Mouse (Mus musculus): ENCODE results near the gene Gcn1l1.
"Not testable (repeated sequence)": the region's sequence is repeated elsewhere in the genome, so short reads cannot be mapped to it uniquely, and the experiment has no call there.

Gene Gcn1l1

DNA sequence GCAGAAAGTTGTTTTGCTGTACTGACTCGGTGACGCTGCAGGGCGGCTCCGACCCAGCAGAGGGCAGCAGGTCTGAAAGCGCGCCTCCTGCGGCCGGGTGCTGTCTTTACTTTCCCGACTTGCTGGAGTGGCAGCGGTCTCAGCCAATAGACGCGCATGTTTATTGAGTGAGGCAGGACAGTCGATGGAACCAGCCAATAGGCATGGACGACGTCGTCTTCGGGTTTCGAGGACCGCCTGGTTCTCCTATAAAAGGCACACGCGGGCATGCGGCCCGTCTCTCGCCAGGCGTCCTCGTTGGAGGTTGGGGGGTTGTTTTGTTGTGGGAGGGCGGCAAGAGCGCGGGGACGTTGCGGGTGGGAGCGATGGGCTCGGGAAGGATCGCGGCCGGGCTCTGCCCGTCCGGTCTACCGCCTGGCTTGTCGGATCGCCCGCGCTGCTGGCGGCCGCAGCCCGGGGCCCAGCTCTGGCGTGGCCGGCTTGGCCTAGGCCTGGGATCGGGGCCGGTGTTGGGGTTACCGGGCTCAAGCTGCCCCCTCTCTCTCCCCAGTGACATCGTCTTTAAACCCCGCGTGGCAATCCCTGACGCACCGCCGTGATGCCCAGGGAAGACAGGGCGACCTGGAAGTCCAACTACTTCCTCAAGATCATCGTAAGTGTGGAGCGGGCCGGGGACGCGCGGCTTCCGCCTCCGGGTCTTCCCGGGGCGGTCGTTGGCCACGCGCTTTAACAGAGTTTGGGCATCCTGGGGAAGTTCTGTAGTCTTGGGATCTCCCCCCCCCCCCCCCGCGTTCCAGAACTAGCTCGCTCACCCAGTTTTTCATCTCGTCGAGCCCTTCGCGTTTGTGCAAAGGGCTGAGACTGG lies 5.6 kb upstream of the Gcn1l1 start, which contains the start of gene Rplp0:
Rplp0 (plus strand) TSS at position 231 of the 865 bp plus-strand sequence.
- peak; percentile 100 for DNase-seq (ENCODE audit: low spot score in 2 of 2)

DNA sequence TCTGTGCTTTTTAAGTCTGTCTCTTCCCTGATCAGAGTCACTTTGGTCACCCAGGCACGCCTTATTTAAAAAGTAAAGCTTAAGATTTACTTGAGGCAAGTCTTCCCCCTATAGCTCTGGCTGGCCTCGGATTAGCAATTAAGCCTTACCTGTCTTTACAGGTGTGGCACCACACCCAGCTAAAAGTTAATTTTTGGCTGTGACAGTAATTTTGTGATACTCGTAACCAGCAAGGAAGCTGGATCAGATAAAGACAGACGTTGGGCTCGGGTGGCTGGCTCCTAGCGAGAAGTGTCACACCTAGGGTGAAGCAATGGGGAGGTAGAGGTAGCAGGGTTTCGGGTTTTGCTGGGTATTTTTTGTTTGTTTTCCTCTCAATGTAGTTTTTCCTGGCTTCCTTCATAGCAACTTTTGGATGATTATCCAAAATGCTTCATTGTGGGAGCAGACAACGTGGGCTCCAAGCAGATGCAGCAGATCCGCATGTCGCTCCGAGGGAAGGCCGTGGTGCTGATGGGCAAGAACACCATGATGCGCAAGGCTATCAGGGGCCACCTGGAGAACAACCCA lies 4.6 kb upstream of the Gcn1l1 start:
- DNase-seq (ENCODE audit: low spot score in 2 of 2) = no peak

DNA sequence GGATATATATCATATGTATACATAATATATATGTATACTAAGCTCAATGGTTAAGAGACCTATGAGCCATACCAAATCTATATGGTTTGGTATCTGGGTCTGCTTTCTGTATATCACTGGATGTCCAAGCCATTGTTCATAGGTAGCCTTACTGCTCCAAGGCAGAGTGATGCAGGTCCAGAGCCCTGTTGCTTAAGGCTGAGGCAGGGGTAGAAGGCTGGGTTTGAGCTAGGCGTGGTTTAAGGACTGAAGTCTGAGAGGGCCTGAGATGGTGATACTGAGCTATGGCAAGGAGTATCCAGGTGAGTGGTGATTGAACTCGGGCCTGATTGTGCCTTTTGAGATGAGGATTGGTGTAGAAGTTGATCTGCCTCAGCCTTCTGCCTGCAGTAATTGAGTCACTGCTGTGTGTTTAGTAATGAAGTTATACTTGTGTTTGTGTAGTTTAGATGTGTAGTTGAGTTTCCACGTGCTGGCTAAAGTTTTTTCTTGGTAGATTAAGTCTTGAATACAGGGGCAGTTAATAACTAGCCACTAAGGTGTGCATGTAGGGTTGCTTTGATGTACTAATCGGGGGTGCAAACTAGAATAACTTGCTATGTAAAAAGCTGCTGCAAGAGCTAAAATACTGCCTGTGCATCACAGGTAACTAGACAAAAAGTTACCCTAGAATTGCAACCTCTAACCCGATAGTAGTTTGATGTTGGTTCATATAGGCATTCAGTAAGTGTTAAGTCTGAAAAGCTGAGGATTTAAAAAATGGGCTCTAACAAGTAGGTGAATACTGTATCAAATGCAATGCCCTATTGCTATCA lies 1.1 kb upstream of the Gcn1l1 start:
- no peak for DNase-seq (ENCODE audit: low spot score in 2 of 2)

DNA sequence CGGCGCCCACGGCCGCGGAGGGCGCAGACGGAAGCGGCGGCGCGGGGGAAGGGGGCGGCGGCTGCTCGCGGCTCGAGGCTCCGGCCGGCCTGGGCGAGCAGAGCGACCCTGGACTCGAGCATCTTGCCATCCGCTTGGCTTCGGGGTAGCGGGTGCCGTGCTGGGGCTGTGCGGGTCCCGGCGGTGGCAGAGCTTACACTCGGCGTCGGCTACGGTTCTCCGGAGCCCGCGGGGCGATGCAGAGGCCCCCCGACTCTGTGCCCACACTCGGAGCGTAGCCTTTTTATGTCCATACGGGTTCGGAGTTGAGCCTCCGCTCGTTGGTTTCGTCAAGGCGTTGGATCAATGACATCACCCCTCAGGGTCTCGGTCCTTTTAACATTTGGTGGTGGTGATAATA lies 349 bp downstream of the Gcn1l1 start:
- no peak for DNase-seq (ENCODE audit: low spot score in 2 of 2)

DNA sequence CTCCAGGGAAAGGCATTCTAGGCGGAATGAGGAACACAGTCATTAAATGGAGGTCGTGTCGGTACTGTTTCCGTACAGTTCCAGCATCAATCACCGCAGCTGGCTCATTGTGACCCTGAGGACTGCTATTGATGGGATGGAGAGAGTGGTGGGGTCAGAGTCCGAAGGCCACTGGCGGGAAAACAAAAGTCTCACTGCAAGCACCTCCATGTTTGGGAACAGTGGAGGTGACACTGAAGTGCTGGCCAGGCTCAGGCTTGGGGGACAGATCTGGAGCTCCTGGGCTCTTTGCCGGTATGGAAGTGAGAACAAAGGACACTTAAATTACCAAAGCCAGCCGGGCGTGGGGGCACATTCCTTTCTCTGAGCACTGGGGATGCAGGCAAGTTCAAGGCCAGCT lies 3.6 kb downstream of the Gcn1l1 start:
- no peak for DNase-seq (ENCODE audit: low spot score in 2 of 2)

DNA sequence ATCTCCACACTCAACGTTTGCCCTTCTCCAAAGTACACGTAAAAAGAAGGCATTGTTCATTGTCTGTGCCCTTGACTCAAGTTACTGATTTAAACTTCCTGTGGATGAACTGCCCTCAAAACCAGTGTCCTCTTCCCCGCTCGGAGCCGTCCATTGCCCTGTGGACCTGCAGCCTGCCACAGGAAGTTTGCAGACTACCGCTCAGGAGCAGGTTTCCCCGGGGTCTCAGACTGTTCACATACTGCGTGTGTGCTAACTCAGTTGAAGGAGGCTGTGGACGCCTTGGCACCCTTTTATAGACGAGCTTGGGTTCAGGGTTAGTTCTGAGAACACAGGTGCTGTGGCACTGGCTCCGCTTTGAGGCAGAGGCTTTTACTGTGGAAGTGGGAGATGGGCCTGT lies 4.3 kb downstream of the Gcn1l1 start:
- no peak for DNase-seq (ENCODE audit: low spot score in 2 of 2)

DNA sequence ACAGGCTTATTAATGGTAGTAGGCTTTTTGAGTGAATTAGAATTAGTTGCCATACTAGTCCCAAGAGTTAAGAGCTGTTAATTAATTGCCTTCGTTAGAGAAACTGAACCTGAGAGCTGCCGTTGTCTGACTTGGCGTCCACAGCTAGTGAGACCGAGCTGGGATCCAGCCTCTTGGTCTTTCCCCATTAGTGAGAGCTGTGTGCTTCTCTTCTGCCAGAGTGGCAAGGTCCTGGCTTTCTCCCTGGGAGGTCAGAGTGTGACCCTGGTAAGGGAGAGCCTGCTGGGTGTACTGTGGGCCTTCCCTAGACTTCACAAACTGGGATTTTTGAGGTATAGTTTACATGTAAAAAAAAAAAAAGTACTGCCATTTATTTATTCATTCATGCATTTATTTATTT lies 4.7 kb downstream of the Gcn1l1 start:
- no peak for DNase-seq (ENCODE audit: low spot score in 2 of 2)

DNA sequence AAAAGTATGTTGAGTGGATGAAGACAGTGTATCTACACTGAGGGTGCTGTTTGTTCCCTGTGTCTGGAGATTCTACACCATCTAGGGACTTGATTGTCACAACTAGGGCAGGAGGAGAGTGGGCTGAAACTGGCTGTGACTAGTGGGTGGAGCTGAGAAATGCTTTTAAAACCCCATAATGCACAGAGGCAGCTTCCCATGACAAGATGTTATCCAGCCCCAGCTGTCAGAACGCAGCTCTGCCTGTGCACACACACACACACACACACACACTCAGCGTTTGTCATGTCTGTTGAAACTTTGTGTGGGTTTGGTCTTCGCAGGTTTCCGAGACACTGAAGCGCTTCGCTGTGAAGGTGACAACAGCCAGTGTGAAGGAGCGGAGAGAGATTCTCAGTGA lies 6.0 kb downstream of the Gcn1l1 start:
- DNase-seq (ENCODE audit: low spot score in 2 of 2) = no peak

DNA sequence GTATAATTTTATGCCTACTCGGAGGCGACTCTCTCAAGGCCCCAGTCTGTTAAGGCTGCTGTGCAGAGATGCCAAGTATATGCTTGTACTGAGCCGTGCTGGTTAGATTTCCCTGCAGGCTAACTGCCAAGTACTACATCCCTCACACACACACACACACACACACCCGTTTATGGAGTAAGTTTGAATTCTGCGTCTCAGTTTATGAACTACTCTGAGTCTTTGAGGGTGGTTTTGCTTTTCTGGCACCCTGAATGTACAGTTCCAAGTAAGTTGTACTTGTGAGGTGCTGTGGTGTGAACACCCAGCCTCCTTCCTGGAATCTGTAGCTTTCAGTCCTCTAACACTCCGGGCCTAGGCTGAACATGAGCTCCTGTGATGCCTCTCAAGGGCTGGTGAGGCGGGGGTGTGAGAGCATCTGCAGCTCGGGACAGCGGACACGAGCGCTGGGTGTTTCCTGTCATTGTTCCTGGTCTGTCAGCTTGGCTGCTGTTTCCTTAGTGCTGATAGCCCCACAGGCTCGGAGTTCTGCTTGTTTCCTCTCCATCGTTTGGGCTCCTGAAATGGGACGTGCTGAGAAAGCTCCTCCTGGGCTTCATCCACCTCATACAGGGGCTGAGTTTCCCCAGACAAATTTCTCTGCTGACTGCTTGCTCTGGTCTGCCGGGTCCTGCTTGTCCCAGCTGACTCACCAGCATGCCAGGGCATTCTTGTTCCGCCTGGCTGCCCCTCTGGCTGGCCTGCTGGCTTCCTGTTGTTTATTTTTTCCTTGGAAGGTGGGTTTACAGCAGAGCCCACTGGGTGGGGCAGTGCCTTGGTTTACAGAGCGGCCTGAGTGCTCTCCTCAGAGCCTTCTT lies 7.9 kb downstream of the Gcn1l1 start:
- peak; percentile 61 to 82 for DNase-seq (ENCODE audit: low spot score in 2 of 2)

DNA sequence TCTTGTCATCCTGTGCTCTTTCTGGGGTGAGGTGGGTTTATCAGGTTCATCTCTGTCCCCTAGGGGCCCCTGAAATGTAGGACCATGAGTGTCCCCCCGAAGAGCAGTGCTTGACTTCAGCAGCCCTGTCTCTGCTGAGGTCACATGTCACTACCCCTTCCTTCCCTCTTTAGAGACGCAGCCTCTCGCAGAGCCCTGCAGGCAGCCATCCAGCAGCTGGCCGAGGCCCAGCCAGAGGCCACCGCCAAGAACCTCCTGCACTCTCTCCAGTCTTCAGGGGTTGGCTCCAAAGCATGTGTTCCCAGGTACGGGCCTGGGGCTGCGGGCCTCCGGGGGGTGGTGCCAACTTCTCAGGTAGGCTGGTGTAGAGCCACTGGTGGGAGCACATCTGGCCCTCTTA lies 9.9 kb downstream of the Gcn1l1 start:
- peak; percentile 64 to 73 for DNase-seq (ENCODE audit: low spot score in 2 of 2)

DNA sequence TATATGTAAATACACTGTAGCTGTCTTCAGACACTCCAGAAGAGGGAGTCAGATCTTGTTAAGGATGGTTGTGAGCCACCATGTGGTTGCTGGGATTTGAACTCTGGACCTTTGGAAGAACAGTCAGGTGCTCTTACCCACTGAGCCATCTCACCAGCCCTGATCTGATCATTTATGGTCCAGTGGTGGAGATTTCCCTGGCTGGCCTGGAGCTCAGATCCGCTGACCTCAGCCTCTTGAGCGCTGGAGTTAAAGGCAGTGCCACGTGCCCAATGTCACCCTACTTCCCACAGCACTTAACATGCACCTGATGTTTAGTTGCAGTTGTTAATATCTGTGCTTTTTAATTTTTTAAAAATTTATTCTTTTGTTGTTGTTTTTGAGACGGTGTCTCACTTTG lies 12.6 kb downstream of the Gcn1l1 start:
- not testable (repeated sequence) for DNase-seq (ENCODE audit: low spot score in 2 of 2)

DNA sequence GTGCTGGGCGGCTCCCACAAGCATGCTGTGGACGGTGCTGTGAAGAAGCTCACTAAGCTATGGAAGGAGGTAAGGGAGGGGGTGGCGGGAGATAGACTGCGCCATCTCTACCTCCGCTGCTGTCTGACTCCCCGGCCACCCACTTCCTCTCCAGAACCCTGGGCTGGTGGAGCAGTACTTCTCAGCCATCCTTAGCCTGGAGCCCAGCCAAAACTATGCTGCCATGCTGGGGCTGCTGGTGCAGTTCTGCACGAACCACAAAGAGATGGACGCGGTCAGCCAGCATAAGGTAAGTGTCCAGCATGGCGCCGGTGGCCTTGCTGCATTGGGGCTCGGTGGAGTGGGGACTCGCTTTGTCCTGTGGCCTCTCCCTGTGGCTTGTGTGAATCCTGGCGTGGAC lies 13.9 kb downstream of the Gcn1l1 start:
- DNase-seq (ENCODE audit: low spot score in 2 of 2) = no peak

DNA sequence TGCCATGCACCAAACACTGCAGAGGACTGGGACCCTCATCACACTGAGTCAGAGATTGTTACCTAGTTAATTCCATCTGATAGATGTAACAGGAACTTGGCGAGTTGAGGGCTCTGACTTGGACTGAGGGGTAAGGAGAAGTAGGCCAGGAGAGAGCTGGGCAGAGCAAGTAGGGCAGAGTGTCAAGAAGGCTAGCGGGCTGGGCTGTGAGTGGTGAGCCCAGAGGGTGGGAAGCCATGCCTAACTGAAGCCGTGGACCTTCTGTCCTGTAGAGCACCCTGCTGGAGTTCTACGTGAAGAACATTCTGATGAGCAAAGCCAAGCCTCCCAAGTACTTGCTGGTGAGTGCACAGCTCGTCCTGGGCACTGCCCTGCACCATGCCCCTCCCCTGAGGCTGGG lies 14.3 kb downstream of the Gcn1l1 start:
- no peak for DNase-seq (ENCODE audit: low spot score in 2 of 2)

DNA sequence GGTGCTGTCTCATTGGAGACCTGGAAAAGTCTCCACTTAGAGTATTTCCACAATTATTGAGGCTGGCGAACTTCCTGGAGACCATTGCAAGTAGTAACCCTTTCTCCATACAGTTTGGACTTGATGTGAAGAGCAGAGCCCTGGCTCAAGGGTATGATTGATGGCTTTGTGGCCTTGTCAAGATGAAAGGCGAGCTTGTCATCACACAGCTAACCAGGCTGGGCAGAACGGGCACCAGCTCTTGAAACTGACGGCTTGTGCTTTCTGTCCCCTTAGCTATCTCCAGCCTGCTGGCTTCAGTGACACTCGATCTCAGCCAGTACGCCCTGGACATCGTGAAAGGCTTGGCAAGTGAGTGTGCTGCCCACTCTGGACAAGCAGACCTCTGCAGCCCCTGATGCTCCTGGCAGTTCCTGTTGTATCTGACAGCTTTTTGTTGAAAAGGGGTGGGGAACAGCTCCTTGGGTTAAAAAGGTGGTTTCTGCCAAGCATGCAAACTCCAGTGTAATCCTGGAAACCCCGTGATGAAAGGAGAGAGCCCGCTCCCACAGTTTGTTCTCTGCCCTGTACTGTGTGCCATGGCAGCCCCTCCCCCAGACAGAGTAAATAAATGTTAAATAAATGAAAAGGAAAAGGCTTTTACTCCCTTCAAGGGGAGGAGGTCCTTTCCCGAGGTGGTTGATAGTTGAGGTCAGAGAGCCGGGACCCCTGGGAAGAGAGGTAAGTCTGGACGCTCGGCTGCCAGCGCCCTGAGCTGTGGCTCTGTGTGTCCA lies 15.4 kb downstream of the Gcn1l1 start:
- no peak for DNase-seq (ENCODE audit: low spot score in 2 of 2)

DNA sequence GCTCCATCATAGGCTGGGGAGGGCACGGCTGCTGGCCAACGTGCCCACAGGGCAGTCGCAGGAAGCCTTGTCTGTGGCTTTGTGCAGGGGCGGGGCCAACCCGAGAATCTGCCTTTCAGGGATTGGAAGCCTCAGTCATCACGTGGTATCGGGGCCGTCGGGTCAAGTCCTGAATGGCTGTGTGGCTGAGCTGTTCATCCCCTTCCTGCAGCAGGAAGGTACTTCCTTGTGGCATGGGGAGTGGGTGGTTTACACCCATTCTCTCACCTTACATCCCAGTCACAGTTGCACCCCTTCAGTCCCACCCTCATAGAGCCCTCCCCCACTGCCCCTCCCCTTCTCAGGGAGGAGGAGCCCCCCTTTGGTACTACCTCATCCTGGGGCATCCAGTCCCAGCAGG lies 16.6 kb downstream of the Gcn1l1 start:
- DNase-seq (ENCODE audit: low spot score in 2 of 2) = no peak

DNA sequence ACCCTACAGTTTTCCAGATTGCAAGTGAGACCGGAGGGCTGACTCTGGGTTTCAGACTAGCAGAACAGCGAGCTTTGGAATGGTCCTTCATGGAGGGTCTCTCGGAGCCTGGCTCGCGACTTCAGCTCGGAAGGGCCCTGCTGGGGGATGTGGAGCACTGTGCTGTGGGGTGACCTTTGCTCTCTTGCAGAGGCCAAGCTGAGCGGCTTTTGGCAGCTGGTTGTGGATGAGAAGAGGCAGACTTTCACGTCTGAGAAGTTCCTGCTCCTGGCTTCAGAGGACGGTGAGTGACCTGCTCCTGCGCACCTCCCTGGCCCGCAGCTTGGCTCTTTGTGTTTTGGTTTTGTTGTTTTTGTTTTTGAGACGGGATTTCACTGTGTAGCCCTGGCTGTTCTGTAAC lies 20.6 kb downstream of the Gcn1l1 start:
- DNase-seq (ENCODE audit: low spot score in 2 of 2) = no peak

DNA sequence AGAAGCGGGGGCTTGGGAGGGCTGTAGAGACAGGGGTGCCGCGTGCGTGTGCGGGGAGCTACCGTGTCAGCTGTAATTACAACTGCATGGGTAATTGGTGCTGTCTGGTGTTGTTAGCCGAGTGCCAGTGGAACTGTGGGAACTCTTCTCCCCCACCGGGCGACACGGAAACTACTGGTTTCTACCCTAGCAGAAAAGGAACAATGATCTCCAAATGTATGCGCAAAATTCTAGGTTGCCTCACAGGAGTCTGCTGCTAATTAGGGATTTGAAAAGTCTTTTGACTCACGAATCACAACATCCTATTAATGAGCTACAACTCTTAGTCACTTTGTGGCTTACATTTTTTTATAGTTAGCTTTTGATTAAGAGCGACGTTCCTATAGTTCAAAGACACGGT lies 21.1 kb downstream of the Gcn1l1 start:
- DNase-seq (ENCODE audit: low spot score in 2 of 2) = no peak

DNA sequence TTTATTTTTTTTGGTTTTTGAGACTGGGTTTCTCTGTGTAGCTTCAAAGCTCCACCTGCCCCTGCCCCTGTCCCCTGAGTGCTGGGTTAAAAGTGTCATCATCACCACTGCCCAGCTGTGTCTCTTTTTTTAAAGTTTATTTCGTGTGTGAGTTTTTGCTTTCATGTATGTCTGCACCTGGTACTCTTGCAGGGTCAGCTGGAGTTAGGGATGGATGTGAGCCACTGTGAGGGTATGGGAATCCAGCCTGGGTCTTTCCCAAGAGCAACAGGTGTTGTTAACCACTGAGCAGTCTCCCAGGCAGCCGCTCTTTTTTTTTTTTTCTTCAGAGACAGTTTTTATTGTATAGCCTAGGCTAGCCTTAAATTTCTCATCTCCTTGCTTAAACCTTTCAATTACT lies 21.7 kb downstream of the Gcn1l1 start:
- no peak for DNase-seq (ENCODE audit: low spot score in 2 of 2)

DNA sequence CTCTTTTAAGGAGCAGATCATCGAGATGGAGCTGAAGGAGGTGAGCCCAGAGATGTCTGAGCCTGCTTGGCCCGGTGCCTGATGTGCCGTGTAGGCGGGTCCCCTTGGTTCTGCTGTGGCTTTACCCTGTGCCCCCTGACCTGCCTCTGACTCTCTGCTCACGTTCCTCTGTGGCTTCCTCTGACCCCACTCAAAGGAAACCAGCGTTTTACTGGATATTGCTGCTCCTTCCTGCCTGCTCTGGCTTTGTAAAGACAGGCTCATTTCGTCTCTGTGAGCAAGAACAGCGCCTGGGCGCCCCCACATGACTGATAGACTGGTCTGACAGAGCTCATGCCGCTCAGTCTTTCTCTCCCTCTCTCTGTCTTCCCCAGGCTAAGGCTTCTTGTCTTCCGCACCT lies 26.0 kb downstream of the Gcn1l1 start:
- no peak for DNase-seq (ENCODE audit: low spot score in 2 of 2)

DNA sequence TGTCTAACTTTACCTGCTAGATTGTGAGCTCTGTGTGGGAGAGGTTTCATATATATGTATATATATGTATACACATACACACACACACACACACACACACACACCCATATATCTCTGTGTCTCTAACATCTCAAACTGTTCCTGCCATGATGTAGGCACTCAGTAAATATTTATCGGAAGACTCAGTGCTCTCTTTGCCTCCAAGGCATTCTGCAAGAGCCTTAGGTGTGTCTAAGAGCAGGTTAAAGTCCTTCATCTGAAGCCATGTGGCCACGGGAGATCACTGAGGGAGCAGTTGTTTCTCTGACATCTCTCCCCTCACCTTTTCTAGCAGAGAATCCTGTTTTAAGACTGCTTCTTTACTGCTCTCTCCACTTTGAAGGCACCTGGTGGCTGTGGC lies 26.5 kb downstream of the Gcn1l1 start:
- no peak for DNase-seq (ENCODE audit: low spot score in 2 of 2)

DNA sequence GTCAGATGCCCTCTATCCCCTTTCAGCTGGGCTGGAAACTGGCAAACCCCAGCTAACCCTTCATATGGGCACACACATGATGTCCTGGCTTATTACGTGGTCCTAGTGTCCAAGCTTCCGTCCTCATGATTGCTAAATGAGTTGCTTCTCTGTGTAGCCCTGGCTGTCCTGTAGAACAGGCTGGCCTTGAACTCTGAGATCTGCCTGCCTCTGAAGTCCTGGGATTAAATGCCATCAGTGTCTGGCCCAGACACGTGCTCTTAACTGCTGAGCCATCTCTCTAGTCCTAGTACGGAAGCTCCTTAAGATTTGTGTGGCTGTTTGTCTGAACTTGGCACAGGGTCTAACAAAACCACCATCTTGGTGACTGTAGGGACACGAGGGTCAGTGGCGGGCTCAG lies 38.5 kb downstream of the Gcn1l1 start:
- DNase-seq (ENCODE audit: low spot score in 2 of 2) = no peak
